Mouse (Mus musculus): Measurements from ENCODE around the gene Rps6kc1. TPM values are rescaled to one million over a fixed set of nuclear protein-coding genes. Genes with fewer than 3 reads are reported as not detected.

Gene Rps6kc1
- polyA plus RNA-seq, 1 experiment from 2014 or later, result 10.0 TPM

GRCm38 (mm10) chr1:190868790-190869189 lies 42.8 kb downstream of the Rps6kc1 start:
- Histone ChIP-seq H3K4me3 (ENCODE audit: low read depth, low read length) (no peak overlapping the region), H3K27me3 (replicated peaks; ENCODE audit: control insufficient read depth, insufficient read depth, low read length) (no peaks in the 10 kb centered on the region), H3K27ac (ENCODE audit: low read depth, low read length) (no peak overlapping the region), H3K4me1 (replicated peaks; ENCODE audit: control insufficient read depth, insufficient read depth, low read length) (no peaks in the 10 kb centered on the region), H3K9ac (ENCODE audit: low read depth, low read length) (no peak overlapping the region), H3K9me3 (ENCODE audit: control insufficient read depth, low read length) (no peaks in the 10 kb centered on the region), H3K36me3 (ENCODE audit: control insufficient read depth, insufficient read depth, low read length) (0 out of 2 replicates have a peak, but pooled peaks cover 6% of the 10 kb centered on the region), H3K4me2 (no peak overlapping the region)
- DNase-seq (ENCODE audit: low spot score) (no peak), ATAC-seq (replicated peaks; ENCODE audit: low FRiP score) (no peak)
- WGBS, result 91% methylated on average over 3 of the region's 3 CpGs

GRCm38 (mm10) chr1:190861626-190862025 lies 49.9 kb downstream of the Rps6kc1 start:
- no peak overlapping the region for H3K4me2 ChIP-seq
- no peak overlapping the region for H3K4me3 ChIP-seq (ENCODE audit: low read depth, low read length)
- H3K36me3 ChIP-seq (ENCODE audit: control insufficient read depth, insufficient read depth, low read length), result 0 out of 2 replicates have a peak, but pooled peaks cover 2% of the 10 kb centered on the region
- H3K4me1 ChIP-seq (replicated peaks; ENCODE audit: control insufficient read depth, insufficient read depth, low read length), result no peaks in the 10 kb centered on the region
- no peaks in the 10 kb centered on the region for H3K27me3 ChIP-seq (replicated peaks; ENCODE audit: control insufficient read depth, insufficient read depth, low read length)
- no peaks in the 10 kb centered on the region for H3K9me3 ChIP-seq (ENCODE audit: control insufficient read depth, low read length)
- no peak overlapping the region for H3K27ac ChIP-seq (ENCODE audit: low read depth, low read length)
- 80% methylated on average over 5 of the region's 5 CpGs for WGBS
- H3K9ac ChIP-seq (ENCODE audit: low read depth, low read length), result no peak overlapping the region
- ATAC-seq (replicated peaks; ENCODE audit: low FRiP score), result no peak
- DNase-seq (ENCODE audit: low spot score), result no peak

GRCm38 (mm10) chr1:190854465-190854864 lies 57.1 kb downstream of the Rps6kc1 start:
- H3K36me3 ChIP-seq (ENCODE audit: control insufficient read depth, insufficient read depth, low read length), result peaks cover 3% of the 10 kb centered on the region; the same call in 1 of the 2 replicates
- no peak overlapping the region for H3K9ac ChIP-seq (ENCODE audit: low read depth, low read length)
- H3K4me1 ChIP-seq (replicated peaks; ENCODE audit: control insufficient read depth, insufficient read depth, low read length), result no peaks in the 10 kb centered on the region
- H3K4me3 ChIP-seq (ENCODE audit: low read depth, low read length), result no peak overlapping the region
- ATAC-seq (replicated peaks; ENCODE audit: low FRiP score) (0 out of 2 replicates have a peak, but pooled peaks have one; percentile 15), DNase-seq (ENCODE audit: low spot score) (no peak)
- H3K9me3 ChIP-seq (ENCODE audit: control insufficient read depth, low read length), result no peaks in the 10 kb centered on the region
- H3K27ac ChIP-seq (ENCODE audit: low read depth, low read length), result no peak overlapping the region
- H3K27me3 ChIP-seq (replicated peaks; ENCODE audit: control insufficient read depth, insufficient read depth, low read length), result no peaks in the 10 kb centered on the region
- no peak overlapping the region for H3K4me2 ChIP-seq
- 40% methylated on average over 3 of the region's 3 CpGs for WGBS

GRCm38 (mm10) chr1:190849162-190849865 lies 62.3 kb downstream of the Rps6kc1 start:
- no peak overlapping the region for H3K9ac ChIP-seq (ENCODE audit: low read depth, low read length)
- no peak overlapping the region for H3K27ac ChIP-seq (ENCODE audit: low read depth, low read length)
- H3K4me1 ChIP-seq (replicated peaks; ENCODE audit: control insufficient read depth, insufficient read depth, low read length), result no peaks in the 10 kb centered on the region
- H3K4me2 ChIP-seq, result no peak overlapping the region
- H3K4me3 ChIP-seq (ENCODE audit: low read depth, low read length), result no peak overlapping the region
- WGBS, result 80% methylated on average over 11 of the region's 11 CpGs
- H3K9me3 ChIP-seq (ENCODE audit: control insufficient read depth, low read length), result no peaks in the 10 kb centered on the region
- ATAC-seq (replicated peaks; ENCODE audit: low FRiP score) (no peak), DNase-seq (ENCODE audit: low spot score) (no peak)
- H3K27me3 ChIP-seq (replicated peaks; ENCODE audit: control insufficient read depth, insufficient read depth, low read length), result no peaks in the 10 kb centered on the region
- no peaks in the 10 kb centered on the region for H3K36me3 ChIP-seq (ENCODE audit: control insufficient read depth, insufficient read depth, low read length)

GRCm38 (mm10) chr1:190848676-190849075 lies 62.9 kb downstream of the Rps6kc1 start:
- no peak overlapping the region for H3K9ac ChIP-seq (ENCODE audit: low read depth, low read length)
- no peak for ATAC-seq (replicated peaks; ENCODE audit: low FRiP score)
- 41% methylated on average over 3 of the region's 3 CpGs for WGBS
- no peaks in the 10 kb centered on the region for H3K9me3 ChIP-seq (ENCODE audit: control insufficient read depth, low read length)
- H3K27ac ChIP-seq (ENCODE audit: low read depth, low read length), result no peak overlapping the region
- no peaks in the 10 kb centered on the region for H3K27me3 ChIP-seq (replicated peaks; ENCODE audit: control insufficient read depth, insufficient read depth, low read length)
- H3K36me3 ChIP-seq (ENCODE audit: control insufficient read depth, insufficient read depth, low read length), result no peaks in the 10 kb centered on the region
- no peak overlapping the region for H3K4me2 ChIP-seq
- no peak for DNase-seq (ENCODE audit: low spot score)
- no peaks in the 10 kb centered on the region for H3K4me1 ChIP-seq (replicated peaks; ENCODE audit: control insufficient read depth, insufficient read depth, low read length)
- no peak overlapping the region for H3K4me3 ChIP-seq (ENCODE audit: low read depth, low read length)

- H3K9me3 ChIP-seq (ENCODE audit: control insufficient read depth, low read length), result no peaks in the 10 kb centered on the region
- no peaks in the 10 kb centered on the region for H3K27me3 ChIP-seq (replicated peaks; ENCODE audit: control insufficient read depth, insufficient read depth, low read length)
- H3K36me3 ChIP-seq (ENCODE audit: control insufficient read depth, insufficient read depth, low read length), result no peaks in the 10 kb centered on the region
- H3K27ac ChIP-seq (ENCODE audit: low read depth, low read length), result no peak overlapping the region
- WGBS, result 74% methylated on average over 3 of the region's 3 CpGs
- no peaks in the 10 kb centered on the region for H3K4me1 ChIP-seq (replicated peaks; ENCODE audit: control insufficient read depth, insufficient read depth, low read length)
- H3K4me3 ChIP-seq (ENCODE audit: low read depth, low read length), result no peak overlapping the region
- DNase-seq (ENCODE audit: low spot score) (no peak), ATAC-seq (replicated peaks; ENCODE audit: low FRiP score) (no peak)
- no peak overlapping the region for H3K4me2 ChIP-seq
- no peak overlapping the region for H3K9ac ChIP-seq (ENCODE audit: low read depth, low read length)
Observed at GRCm38 (mm10) chr1:190846956-190847355, 64.6 kb downstream of the Rps6kc1 start.

- no peak for ATAC-seq (replicated peaks; ENCODE audit: low FRiP score)
Observed at GRCm38 (mm10) chr1:190846074-190846730, 65.4 kb downstream of the Rps6kc1 start.

GRCm38 (mm10) chr1:190845419-190845818 lies 66.2 kb downstream of the Rps6kc1 start:
- Histone ChIP-seq H3K36me3 (ENCODE audit: control insufficient read depth, insufficient read depth, low read length) (no peaks in the 10 kb centered on the region), H3K27ac (ENCODE audit: low read depth, low read length) (no peak overlapping the region), H3K9ac (ENCODE audit: low read depth, low read length) (no peak overlapping the region), H3K4me1 (replicated peaks; ENCODE audit: control insufficient read depth, insufficient read depth, low read length) (no peaks in the 10 kb centered on the region), H3K27me3 (replicated peaks; ENCODE audit: control insufficient read depth, insufficient read depth, low read length) (no peaks in the 10 kb centered on the region), H3K4me3 (ENCODE audit: low read depth, low read length) (no peak overlapping the region), H3K4me2 (no peak overlapping the region), H3K9me3 (ENCODE audit: control insufficient read depth, low read length) (no peaks in the 10 kb centered on the region)
- no peak for ATAC-seq (replicated peaks; ENCODE audit: low FRiP score)
- DNase-seq (ENCODE audit: low spot score), result no peak
- WGBS, result 70% methylated on average over 4 of the region's 4 CpGs

More at GRCm38 (mm10) chr1:190846074-190846730, 65.4 kb downstream of the Rps6kc1 start:
- WGBS, result 91% methylated on average over 11 of the region's 11 CpGs
- H3K9me3 ChIP-seq (ENCODE audit: control insufficient read depth, low read length), result no peaks in the 10 kb centered on the region
- H3K27me3 ChIP-seq (replicated peaks; ENCODE audit: control insufficient read depth, insufficient read depth, low read length), result no peaks in the 10 kb centered on the region
- H3K4me1 ChIP-seq (replicated peaks; ENCODE audit: control insufficient read depth, insufficient read depth, low read length), result no peaks in the 10 kb centered on the region
- no peak overlapping the region for H3K4me2 ChIP-seq
- no peak overlapping the region for H3K27ac ChIP-seq (ENCODE audit: low read depth, low read length)
- H3K9ac ChIP-seq (ENCODE audit: low read depth, low read length), result no peak overlapping the region
- H3K36me3 ChIP-seq (ENCODE audit: control insufficient read depth, insufficient read depth, low read length), result no peaks in the 10 kb centered on the region
- DNase-seq (ENCODE audit: low spot score), result no peak
- H3K4me3 ChIP-seq (ENCODE audit: low read depth, low read length), result no peak overlapping the region

- DNase-seq (ENCODE audit: low spot score), result no peak
- Histone ChIP-seq H3K4me1 (replicated peaks; ENCODE audit: control insufficient read depth, insufficient read depth, low read length) (no peaks in the 10 kb centered on the region), H3K4me3 (ENCODE audit: low read depth, low read length) (no peak overlapping the region), H3K27me3 (replicated peaks; ENCODE audit: control insufficient read depth, insufficient read depth, low read length) (no peaks in the 10 kb centered on the region), H3K9me3 (ENCODE audit: control insufficient read depth, low read length) (no peaks in the 10 kb centered on the region), H3K36me3 (ENCODE audit: control insufficient read depth, insufficient read depth, low read length) (no peaks in the 10 kb centered on the region), H3K9ac (ENCODE audit: low read depth, low read length) (no peak overlapping the region), H3K4me2 (no peak overlapping the region), H3K27ac (ENCODE audit: low read depth, low read length) (no peak overlapping the region)
- no peak for ATAC-seq (replicated peaks; ENCODE audit: low FRiP score)
- 91% methylated on average over 11 of the region's 11 CpGs for WGBS
Observed at GRCm38 (mm10) chr1:190844356-190844755, 67.2 kb downstream of the Rps6kc1 start.

All from liver, embryonic 11.5 days (tissue).